Mouse (Mus musculus) cortical plate, adult 2 months (tissue): Measurements from ENCODE around the gene Neurl3. TPM values are rescaled to one million over a fixed set of nuclear protein-coding genes. Genes with fewer than 3 reads are reported as not detected.

Experiments
- H3K27ac ChIP-seq: fragments of 200-500 bp; 2 replicates; pipeline ENCODE4 v1.5.1; 2012; ENCODE audit warnings: low read length, control low read depth, inconsistent platforms; ENCODE audit not compliant: insufficient read depth
- H3K4me1 ChIP-seq: fragments of 200-500 bp; 2 replicates; pipeline ENCODE4 v1.6.1; 2011; ENCODE audit warnings: low read length; ENCODE audit not compliant: control insufficient read depth, insufficient read depth
- H3K4me3 ChIP-seq: fragments of 200-500 bp; 2 replicates; pipeline ENCODE4 v1.5.1; 2011; ENCODE audit warnings: mild to moderate bottlenecking, low read length, control low read depth; ENCODE audit not compliant: insufficient read depth
- CTCF ChIP-seq: fragments of 200-500 bp; IDR thresholded peaks from 2 replicates; pipeline ENCODE4 v1.5.1; 2011; ENCODE audit warnings: mild to moderate bottlenecking, control low read depth, low read length; ENCODE audit not compliant: insufficient read depth; ENCODE audit errors: extremely low read depth
- POLR2A ChIP-seq: fragments of 200-500 bp; IDR thresholded peaks from 2 replicates; pipeline ENCODE4 v1.6.1; 2011; ENCODE audit warnings: mild to moderate bottlenecking, low read length, control low read depth; ENCODE audit not compliant: insufficient read depth; ENCODE audit errors: extremely low read depth
- polyA plus RNA-seq: library from polyadenylated mRNA; depleted of rRNA; stranded (reverse); fragments of >200 nt; gene quantifications from 2 replicates; pipeline ENCODE4 v1.2.3, GENCODE M21; 2012; rRNA removed

Neurl3 gene
- polyA plus RNA-seq, 1 experiment = 0.94 TPM

- Histone ChIP-seq H3K4me3 (no peak overlapping the region), H3K27ac (no peak overlapping the region), H3K4me1 (no peaks in the 10 kb centered on the region)
- TF ChIP-seq POLR2A (no peak), CTCF (no peak)
These were observed 46.0 kb downstream of the Neurl3 start for GRCm38 (mm10) chr1:36228461-36228860.

GRCm38 (mm10) chr1:36224648-36225047 is 49.8 kb downstream of the Neurl3 start:
- Histone ChIP-seq H3K4me3 (no peak overlapping the region), H3K4me1 (no peaks in the 10 kb centered on the region), H3K27ac (no peak overlapping the region)
- TF ChIP-seq POLR2A = no peak
- no peak for TF ChIP-seq CTCF

Other genes starting within 250 kb of the Neurl3 start
- gene Hs6st1, start 206.3 kb downstream of the Neurl3 start, polyA plus RNA-seq = 53.2 and 53.6 TPM in 2 replicates
- 25.1 TPM in 2 replicates for gene Uggt1, start 30.0 kb downstream of the Neurl3 start, polyA plus RNA-seq
- 9.5 and 11.3 TPM in 2 replicates for gene Arid5a, start 33.1 kb upstream of the Neurl3 start, polyA plus RNA-seq
- gene Kansl3, start 94.5 kb upstream of the Neurl3 start, polyA plus RNA-seq = 63.6 and 65.8 TPM in 2 replicates
- gene Fer1l5, start 97.6 kb upstream of the Neurl3 start, polyA plus RNA-seq = 0.02 TPM in 1 of 2 replicates, not detected in the other
- 33.0 and 33.3 TPM in 2 replicates for gene Lman2l, start 170.6 kb upstream of the Neurl3 start, polyA plus RNA-seq
- gene Cnnm4, start 196.9 kb upstream of the Neurl3 start, polyA plus RNA-seq = 6.5 and 7.0 TPM in 2 replicates
- 26.0 and 26.6 TPM in 2 replicates for gene Cnnm3, start 237.2 kb upstream of the Neurl3 start, polyA plus RNA-seq